Mouse (Mus musculus) ES-Bruce4 (cell line): ENCODE results near the gene Agt.

Source experiments
- CTCF ChIP-seq: IDR thresholded peaks from one replicate; pipeline ENCODE4 v1.8.1; 2011; ENCODE audit warnings: low read depth, low read length
- EP300 ChIP-seq: IDR thresholded peaks from 2 replicates; pipeline ENCODE4 v1.6.1; 2011; ENCODE audit warnings: low read depth, low read length; ENCODE audit not compliant: insufficient read depth
- POLR2A ChIP-seq: IDR thresholded peaks from one replicate; pipeline ENCODE4 v1.8.1; 2011; ENCODE audit warnings: low read length; ENCODE audit not compliant: insufficient read depth

DNA sequence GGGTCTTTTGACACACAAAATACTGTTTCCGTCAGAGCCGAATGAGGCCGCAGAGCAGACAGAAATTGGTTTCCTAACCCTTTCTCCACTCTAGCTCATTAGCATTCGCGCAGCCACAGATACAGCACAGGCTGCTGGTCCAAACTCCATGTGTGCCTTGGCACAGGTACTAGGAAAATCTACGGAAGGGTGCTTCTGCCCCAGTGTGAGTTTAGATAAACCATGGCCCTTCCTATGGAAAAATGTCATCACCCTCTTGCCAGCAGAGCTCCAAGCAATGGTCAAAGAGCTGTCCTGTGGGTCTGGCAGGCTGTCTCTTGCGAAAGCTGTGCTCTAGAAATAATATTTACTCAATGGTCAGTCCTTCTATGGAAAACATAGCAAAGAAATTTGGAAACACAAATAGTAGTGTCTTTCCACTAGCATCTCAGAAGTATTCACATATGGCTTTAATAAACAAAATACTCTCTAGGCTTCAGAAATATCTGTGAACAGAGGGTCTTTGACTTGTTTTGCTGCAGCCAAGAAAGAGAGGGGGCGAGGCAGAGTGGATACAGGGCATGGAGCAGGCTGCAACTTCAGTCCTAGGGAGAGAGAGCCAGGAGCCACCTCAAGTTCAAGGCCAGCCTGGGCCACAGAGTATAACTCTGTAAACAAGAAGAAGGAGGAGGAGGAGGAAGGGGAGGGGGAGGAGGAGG is 2.4 kb upstream of the Agt start:
- TF ChIP-seq EP300 (no peak), POLR2A (no peak), CTCF (no peak)
